Mouse (Mus musculus) megakaryocyte, adult 5-6 weeks (primary cell): ENCODE data around the gene Msi2. TPM values are rescaled to one million over a fixed set of nuclear protein-coding genes. Genes with fewer than 3 reads are reported as not detected.

Experiments used
- ATAC-seq: 2 replicates; pipeline ENCODE4 v1.8.0; 2016; ENCODE audit warnings: mild to moderate bottlenecking, inconsistent platforms; ENCODE audit not compliant: poor library complexity, severe bottlenecking
- total RNA-seq, 2 experiments: library from RNA; stranded (forward) in 1 of 2; stranded (reverse) in 1 of 2; fragments of 153-499, 151-499 nt in 1 of 2; fragments of 221-1000, 200-1000 nt in 1 of 2; gene quantifications; 2 replicates each; pipeline versions ENCODE4 v1.2.3 to v1.2.4; 2015 to 2017

The Msi2 gene
- total RNA-seq (2015) (5.3 and 5.7 TPM in 2 replicates), total RNA-seq (2017) (7.8 and 14.4 TPM in 2 replicates)

DNA sequence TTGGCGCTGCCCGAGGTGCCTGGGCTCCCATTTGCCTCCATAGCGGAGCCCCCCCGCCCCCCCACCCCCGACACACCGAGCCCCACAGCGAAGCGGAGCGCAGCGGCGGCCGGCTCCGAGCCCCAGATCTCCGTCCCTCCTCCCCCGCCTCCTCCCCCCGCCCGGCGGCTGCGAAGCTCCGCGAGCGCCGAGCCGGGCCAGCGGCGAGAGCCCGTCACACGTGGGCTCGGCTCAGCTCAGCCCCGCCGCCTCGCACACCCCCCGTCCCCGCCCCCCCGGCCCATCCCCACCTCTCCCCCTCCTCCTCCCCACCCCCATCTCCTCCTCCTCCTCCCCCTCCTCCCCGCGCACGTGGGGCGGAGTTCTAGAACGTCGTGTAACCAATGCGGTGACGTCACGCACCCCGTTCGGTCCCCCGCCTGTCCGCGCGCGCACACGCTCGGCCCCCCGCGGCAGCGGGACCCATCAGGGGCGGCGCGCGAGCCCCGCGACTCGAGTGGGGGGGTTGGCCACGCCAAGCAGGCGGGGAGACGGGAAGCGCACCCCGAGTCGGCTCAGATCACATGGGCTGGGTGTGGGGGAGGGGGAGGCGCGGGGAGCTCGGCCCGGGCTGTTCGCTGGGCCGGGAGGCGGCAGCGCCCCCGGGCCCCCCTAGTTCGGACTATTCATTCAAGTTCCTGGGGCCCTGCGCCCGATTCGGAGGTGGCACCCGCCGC lies at the start of gene Msi2:
Msi2 (minus strand) TSS at position 464 of the 716 bp plus-strand sequence.
- peak; percentile 69 for ATAC-seq

DNA sequence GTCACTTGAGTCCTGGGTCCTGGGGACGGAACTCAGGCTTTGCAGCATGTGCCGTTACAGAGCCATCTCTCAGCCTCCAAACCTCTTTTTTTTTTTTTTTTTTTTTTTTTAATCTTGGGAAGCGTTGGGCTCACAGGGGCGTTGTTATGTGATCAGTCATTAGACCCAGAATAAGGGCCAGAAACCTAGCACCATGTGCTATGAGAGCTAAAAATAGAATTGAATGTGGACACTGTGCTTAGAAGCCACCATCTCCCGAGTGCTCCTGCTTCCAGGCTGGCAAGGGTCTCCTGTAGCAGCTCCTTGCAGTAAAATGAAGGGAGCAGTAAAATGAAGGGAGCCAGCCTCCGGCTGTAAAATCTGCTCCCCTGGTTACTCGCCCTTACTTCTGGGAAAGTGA lies 47.3 kb upstream of the Msi2 start:
- no peak for ATAC-seq

DNA sequence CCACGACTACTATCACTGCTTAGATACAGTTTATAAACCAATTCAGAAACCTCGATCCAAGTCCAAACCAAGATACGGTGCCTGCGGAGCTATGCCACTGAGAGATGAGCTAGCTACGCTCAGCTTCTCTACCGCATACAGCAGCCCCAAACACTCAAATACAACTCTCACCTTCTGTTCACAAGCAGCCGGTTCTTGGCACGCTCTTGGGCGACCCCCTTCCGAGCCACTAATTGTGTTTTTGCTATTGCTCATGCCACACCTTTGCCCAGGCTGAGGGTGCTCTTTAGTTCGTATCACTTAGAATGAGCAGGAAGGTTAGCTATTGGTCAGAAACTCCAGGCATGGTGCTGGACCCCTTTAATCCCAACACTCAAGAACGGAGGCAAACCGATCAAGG lies 45.1 kb upstream of the Msi2 start:
- ATAC-seq, result no peak

DNA sequence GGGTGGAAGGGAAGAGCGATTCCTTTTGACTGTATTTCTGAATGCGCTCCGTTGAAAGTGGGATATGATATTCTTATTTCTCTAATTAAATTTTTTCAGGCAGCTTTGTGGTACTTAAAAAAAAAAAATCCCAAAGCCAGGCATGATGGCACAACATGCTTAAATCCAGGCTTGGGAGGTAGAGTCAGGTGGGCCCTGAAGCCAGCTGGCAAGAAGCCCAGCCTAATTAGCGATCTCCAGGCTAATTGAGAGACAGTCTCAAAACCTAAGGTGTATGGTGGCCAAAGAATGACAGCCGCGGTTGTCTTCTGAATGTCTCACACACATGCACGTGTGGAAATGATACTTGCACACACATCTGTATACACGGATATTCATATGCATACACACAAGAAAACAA lies 41.2 kb upstream of the Msi2 start:
- ATAC-seq, result no peak

DNA sequence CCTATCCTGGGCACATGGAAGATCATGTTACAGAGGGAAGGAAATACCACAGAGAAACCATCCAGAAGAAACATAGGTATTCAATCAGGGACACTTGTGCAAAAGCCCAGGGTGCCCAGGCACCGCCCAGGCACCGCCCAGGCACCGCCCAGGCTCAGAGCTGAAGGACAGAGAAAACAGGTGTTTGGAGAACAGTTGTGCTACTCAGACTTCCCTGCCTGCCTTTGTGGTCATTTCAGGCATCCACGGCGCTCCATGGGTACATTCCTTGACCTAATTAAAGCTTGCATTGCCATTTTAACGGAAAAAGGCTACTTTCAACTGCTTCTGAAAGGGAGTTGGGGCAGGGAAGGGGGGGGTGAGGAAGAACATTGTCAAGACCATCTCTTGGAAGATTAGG lies 40.1 kb upstream of the Msi2 start:
- ATAC-seq, result no peak

DNA sequence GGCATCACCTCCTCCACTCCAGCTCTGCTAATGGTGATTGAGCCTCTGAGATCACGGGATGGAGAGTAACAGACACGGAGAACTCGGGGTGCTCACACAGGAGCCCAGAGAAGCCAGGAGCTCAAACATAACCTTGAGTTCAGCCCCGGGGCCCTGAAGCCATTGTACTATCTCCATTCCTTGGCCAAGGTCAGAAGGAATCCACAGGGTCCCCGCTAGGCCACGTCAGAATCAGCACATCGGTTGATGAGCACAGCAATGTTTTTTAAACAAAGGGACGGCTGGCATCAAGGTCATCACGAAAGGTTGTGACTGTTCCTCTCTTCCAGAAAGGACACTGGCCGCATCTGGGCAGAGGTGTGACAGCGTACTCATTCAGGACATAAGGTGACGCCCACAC lies 27.0 kb upstream of the Msi2 start:
- no peak for ATAC-seq

DNA sequence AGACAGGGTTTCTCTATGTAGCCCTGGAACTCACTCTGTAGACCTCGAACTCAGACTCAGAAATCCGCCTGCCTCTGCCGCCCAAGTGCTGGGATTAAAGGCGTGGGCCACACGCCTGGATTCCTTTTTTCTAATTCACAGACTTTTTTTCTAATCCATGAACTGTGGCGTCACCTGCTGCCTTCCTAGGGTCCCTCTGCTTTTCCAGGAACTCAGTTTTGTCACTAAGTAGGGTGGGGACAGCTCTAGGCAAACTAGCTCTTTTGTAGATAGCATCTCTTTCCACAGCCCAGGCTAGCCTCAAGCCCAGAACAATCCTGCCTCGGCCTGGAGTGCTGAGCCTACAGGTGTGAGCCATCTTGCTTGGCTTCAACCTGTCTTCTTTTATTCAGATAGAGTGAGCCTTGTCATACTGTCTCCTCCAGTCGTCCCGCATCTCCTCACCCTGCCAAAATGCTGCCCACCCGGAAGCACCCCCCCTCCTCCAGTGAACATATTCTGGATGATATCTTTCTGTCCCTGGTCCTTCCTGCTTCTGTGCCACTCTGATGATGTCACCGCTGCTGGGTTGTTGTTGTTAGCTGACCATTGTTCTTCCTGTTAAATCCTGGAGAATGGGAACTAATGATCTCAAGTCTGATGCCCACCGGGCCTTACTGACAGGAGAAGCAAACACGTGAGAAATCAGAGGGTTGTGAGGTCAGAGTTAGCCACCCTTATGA lies 21.4 kb upstream of the Msi2 start:
- ATAC-seq, result no peak

DNA sequence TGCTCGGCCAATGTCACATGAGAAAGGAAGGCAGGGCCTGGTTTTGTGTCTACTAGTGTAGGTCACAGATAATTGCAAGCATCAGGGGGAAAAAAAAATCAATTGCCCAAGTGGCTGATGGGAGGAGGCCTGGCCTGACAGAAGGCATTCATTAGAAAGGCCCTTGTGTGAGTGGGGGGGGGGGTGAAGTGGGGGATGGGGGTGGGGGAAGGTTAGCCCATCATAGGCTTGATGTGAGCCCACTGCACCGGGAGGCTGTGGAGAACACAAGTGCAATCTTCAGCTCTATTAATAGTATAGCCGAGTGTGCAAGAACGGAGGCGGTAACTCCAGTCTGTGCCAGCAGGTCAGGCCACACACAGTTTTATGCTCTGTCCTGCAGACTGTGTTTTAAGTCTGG lies 11.1 kb upstream of the Msi2 start:
- no peak for ATAC-seq

DNA sequence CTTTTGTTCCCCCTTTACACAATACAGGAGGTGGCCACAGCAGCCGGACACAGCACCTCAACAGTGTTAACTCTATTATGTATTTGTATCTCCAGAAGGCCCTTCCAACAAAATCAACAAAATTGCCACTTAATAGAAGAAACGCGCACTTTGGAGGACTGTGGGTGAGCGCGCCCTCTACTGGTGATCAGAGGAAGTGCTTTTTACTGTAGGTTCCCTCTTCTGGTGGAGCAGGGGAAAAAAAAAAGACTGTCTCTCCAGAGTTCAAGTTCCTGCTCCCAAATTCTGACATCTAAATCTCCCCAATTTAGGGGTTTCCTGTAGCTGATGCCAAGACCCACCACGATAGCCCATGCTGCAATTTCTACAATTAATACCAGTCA lies 10.2 kb upstream of the Msi2 start:
- ATAC-seq, result peak; percentile 88

DNA sequence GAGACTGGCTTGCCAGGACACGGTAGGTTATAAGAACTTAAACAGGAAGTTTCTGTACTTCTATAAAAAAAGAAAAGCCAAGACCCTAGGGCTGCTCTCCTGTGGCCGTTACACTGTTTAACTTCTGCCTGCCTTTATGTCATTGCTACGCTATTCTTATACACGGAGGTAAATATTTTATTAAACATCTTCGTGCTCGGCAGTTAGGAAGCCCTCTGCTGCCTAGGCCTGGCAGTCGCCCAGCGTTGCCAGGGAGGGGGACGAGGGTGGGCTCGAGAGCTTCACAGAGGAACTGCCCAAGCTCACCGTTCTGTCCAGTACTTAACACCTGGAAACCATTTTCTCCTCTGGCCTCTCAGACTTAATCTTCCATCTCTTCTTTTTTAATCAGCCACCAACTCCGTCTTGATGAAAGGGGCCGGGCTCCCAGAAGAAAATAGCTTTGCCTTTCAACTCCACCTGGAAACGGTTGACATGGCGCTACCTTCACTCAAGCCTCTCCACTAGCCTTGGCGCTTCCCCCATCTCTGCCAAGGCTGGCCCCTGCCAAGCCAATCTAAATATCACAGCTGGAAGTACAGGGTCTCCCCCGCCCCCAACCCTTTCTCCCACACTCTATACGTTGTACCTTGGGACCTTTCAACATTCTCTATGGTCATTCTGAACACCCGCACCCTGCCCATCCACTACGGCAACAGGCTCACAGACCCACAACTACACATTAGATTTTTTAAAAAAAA lies 9.6 kb upstream of the Msi2 start:
- ATAC-seq, result no peak

DNA sequence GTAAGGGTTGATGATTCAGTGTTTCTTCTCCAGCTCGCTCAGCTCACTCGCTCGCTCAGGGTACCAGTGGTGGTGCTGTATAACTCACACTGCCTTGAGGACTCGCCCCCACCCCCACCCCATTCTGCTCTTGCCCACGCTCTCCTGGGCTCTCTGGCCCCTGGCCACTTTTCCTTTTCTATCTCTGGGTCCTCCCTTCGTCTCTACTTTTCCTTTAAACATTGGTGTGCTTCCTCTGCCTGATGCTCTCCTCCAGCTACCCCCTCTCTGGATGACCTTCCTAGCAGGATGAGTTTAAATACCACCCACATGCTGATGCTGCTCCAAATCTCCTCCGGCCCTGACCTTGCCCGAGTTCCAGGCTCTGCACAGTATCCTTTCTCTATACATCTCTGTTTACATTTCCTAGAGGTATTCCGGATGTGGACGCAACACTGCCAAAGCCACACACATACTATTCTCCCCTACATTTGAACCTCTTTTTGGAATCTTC lies 2.9 kb upstream of the Msi2 start:
- ATAC-seq, result no peak

DNA sequence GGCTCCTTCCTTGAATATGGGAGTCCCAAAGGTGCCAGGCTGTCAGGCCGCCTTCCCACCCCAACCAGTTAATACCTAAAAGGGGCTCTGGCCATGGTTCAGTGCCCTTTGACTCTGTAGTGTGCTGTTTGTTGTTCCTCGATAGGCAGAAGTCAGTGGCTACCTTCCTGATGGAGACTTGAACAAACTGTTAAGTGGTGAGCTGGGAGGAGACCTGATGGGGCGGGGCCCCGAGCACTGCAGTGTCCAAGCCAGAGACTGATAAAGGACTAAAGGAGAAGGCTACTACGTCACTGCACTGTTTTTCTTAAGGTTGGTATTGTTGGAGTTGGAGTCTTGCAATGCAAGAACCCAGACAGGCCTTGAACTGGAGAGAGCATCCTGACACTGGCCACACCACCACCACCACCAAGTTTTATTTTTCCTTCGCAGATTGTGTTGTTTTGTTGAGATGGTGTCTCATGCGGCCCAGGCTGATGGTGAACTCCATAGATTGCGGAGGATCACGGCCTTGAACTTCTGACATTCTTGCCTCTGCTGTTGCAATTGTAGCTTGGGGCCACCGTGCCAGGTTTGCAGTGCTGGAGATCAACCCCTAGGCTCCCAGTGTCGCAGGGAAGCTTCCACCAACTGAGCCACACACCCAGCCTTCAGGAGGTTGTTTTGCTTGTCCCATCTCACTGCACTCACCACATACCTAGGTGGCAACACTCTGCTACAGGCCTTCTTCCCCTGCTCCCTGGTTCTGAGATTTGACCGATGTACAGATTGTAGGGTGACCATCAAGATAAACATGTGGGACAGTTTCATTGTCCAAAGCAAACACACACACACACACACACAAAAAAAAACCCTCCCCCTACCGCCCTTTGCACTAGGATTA lies 2.2 kb upstream of the Msi2 start:
- ATAC-seq, result no peak

DNA sequence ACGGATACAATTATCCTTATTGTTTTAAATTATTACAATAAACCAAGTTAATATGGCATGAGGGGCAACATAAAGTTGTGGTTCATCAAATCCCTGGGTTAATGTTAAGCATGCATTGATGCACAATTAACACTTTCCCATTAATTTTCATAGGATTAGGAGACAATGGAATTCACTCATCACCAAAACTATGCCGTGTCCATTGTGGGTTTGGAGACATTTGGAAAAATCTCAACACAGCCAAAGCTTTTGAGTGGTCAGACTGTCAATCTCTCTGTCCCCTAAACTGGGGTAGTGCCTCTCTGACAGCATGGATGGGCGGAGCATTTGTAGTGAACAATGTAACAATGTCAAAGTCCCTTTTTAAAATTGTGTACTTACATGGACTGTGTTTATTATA lies 1.3 kb upstream of the Msi2 start:
- ATAC-seq, result no peak

DNA sequence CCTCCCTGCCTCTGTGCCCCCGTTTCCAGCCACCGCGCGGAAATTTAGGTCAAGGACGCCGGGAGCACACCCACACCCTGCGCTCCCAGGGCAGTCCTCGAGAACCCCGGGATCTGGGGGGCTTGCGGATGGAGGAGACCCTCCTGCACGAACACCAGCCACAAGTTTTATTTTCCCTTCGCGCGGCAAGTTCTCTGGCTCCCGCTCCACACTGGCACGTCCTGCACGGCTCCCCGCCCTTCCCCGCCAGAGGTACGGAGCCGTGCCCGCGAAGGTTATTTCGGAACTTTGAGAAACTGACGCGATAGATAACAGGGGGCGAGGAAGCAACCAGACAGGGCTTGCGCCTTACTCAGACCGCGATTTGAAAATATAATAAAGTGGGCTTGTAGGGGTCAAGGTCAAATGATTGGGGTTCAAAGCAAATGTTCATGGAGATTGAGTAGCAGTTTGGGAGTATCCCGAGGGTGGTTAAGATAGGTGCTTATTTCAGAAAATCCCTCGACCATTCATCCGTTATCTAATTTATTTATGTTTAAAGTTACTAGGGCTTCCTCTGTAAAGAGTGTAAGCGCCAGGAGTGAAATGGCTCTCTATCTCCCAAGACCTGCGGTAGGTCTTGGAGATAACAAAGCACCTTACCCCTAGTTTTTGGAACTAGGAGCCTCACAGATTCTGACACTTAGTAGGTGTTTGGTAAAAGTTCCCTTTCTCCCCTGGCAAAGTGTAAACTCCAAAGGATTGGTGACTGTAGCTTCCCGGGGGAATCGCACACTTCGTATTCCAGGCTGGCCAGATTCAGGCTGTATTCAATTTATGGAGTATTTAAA lies 668 bp upstream of the Msi2 start:
- ATAC-seq, result peak; percentile 26

DNA sequence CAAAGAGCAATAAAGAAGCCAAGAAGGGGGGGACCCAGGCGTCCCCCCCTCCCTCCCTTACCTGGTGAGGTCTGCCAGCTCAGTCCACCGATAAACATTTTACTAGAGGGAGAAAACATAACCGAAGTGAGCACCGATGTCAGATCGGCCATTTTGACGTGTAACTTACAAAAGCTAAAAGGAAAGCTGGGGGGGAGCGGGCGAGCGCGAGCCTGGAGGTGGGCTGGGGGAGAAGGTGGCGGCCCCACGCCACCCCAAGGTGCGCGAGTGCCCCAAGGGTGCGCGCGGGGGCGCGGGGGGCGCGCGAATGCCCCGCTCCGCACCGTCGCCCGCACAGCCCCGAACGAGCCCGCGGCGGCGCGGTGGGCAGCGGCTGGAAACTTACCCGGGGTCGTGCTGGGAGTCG lies 666 bp downstream of the Msi2 start:
- no peak for ATAC-seq

DNA sequence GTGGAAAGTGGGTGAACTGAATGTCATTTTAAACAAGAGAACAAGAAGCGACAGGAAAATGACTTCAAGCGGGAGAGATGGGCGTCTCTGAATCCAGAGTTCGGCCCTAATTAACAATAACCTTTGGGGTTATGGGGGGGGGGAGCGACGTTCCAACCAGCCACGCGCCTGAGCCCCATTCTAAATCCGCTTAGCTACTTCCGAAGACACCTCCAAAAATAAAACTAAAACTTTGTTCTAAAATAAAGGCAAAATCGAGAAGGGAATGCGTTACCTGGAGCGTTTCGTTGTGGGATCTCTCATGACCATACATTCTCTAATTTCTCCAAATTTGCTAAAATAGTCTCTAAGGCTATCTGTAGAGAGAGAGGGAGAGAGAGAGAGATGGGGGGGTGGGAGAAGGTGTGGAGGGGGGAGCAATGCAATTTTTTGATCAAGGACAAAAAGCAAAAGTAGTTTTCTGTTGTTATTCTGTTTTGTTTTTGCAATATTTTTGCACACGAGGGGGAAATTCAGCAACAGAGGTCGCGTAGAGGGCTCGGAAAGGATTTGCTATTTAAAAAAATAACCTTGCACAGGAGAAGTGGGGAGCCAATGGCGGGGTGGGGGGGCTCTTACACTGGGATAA lies 1.2 kb downstream of the Msi2 start:
- ATAC-seq, result no peak

DNA sequence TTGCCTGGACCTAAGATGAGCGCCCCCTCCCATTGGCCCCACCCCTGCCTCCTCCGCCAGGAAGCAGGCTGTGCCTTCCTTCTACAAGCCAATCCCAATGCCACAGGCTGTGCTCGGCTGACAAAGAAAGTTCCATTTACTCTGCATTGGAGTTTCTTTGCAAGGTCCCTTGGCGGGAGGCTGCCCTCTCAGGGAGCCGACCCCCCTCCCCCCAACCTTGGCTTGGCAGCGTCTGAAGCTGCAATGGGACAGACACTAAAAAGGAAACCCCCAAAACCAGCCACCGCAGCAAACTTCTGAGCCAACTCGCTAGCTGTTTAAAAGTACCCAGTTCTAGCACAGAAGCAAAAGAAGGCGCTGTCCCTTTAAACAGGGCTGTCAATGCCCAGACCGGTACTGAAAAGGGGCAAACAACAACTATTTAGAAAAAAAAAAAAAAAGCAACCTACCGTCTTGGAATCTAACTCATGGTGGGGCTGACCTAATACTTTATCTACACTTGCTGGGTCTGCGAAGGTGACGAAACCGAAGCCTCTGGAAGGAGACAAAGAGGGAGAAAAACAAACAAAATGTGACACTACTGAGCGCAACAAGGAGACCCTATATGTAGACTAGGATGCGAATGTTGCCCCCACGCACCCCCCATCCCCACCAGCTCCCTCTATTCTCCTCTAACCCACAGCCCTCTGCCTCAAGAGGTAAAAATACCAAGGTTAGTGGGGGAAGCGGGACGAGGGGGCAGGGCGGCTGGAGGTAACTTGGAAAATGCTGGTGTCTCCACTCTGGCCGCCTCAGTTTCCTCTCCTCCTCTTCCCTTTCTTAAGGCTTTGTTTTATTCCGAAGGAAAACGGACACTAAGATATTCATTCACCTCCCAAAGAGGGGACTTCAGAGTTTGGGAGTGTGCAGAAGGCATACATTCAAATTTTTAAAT lies 2.0 kb downstream of the Msi2 start:
- no peak for ATAC-seq

DNA sequence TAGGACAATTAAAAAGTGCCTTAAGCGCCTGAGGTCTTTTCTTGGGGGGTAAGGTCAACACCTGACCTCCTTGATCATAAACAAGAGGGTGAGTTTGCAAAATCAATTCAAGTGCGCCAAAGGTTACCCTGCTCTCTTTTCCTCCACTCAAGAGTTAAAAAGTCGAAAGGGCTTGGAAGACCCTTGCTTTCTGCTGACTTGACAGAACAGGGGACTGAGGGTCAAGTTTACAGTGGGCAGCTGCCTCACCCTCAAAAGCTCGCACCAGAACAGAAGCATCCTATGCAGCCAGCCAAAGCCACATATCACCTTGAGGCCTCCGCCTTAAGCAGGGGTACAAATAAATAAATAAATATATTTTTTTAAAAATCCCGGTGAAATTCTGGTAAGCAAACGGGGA lies 3.0 kb downstream of the Msi2 start:
- ATAC-seq, result no peak
